Mouse (Mus musculus) right cerebral cortex, postnatal 25 days (tissue): Measurements from ENCODE around the gene Notch4.
"Not testable (repeated sequence)": the region's sequence is repeated elsewhere in the genome, so short reads cannot be mapped to it uniquely, and the experiment has no call there.

ENCODE experiments used
- DNase-seq: peaks from one replicate; pipeline ENCODE4 v3.0.0; 2022

Gene Notch4

DNA sequence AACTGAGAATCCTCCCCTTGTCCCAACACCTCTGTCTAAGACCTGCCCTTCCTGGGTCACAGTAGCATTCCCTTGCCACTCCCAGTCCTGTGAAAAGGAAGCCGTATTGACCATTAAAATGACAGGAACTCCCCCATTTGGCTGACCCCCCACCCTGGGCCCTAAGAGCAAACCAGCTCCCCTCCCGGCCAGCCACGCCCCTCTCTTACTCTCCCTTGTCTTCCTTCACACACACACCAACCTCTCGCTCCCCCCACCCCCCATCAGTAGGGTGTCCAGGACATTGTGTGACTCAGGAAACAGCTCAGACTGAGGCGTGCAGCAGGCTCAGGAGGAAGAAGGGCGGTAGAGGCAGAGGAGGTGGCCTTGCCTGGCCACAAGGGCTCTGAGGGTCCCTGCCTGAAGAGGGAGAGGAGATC is at the start of gene Notch4:
Notch4 (plus strand) TSS at position 266 of the 419 bp plus-strand sequence.
- DNase-seq, result no peak

DNA sequence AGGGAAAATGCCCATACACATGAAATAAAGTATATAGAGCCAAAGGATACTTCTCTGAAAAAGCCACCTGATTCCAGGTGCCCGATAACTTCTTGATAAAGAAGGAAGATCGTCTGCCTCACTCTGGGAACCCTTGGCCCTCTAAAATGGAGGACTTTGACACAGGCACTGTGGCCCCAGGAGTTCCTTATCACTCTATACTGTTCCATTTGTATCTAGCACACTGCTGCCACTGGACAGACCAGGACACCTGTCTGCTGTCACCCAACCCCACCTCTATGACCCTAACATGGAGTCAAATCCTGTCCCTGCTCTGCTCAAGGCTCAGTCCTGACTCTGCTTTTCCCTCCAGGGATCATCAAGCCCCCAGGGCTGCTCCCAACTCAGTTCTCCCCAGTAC is 47.6 kb upstream of the Notch4 start:
- no peak for DNase-seq

DNA sequence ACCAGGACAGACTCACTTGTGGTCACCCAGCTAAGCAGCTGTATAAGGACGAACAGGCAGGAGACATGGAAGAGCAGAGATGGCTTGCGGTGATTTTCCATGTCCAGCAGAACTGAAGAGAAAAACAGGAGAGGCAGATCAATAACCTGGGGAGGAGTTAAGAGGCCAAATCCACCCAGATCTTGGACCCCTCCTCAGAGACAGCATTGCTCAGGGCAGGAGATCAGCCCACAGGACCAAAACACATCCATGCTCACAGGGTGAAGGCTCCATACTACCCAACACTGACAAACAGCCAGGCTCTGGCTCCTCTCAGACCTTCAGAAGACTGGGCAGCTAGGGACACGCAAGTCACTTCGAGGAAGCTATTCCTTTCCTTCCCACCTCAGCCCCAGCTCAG is 46.8 kb upstream of the Notch4 start, which contains the start of gene Btnl6:
Btnl6 (minus strand) TSS at position 101 of the 400 bp plus-strand sequence.
- DNase-seq, result no peak

DNA sequence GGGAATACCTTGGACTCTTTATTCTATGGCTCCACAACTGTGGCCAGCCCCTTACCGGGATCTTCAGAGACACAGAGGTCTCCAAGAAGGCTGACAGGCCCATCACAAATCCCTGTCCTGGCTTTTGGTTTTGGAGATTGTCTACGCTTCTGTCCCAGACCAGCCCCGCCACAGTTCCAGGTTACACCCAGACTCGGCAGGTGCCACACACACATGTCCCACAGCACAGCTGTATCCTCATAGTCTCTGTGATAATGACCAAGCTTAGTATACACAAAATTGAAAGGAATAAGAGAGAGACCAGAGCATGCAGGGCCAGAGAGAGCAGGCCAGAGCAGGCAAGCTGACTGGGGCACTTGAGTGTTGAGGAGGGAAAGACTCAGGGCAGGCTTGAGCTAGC is 46.3 kb upstream of the Notch4 start:
- no peak for DNase-seq

DNA sequence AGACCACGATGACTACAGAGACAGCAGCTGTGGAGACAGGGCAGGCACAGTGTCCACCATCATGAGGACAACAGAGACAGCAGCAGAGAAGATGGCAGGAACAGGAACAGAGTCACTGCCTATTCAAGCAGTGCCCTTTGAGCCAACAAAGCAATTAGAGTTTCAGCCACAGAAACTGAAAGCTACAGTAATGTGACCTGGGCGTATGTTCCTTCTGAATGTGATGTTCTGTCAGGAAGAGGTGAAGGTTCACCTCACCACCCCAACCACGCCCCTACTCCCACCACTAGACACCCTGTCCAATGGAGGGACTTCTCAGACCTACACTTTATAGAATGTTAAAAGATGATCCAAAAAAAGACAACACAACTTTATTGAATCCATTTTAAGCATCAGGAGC is 45.5 kb upstream of the Notch4 start:
- not testable (repeated sequence) for DNase-seq

DNA sequence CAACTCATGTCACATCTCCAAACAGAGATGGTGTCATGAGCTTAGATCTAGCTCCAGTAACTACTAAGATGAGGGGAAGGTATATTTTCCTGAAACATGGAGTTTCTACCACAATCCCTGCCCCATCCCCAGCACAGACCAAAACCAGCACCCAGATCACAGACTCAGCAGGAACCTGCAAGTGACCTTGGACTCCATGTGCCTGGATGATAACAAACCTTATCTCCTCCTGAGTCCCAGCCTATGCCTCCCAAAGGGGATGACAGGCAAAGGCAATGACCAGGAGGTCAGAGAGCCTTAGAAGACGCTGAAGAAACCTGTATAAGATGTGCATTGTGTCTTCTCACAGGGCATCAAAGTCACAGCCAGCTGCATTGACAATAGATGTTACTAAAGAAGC is 45.1 kb upstream of the Notch4 start:
- no peak for DNase-seq

DNA sequence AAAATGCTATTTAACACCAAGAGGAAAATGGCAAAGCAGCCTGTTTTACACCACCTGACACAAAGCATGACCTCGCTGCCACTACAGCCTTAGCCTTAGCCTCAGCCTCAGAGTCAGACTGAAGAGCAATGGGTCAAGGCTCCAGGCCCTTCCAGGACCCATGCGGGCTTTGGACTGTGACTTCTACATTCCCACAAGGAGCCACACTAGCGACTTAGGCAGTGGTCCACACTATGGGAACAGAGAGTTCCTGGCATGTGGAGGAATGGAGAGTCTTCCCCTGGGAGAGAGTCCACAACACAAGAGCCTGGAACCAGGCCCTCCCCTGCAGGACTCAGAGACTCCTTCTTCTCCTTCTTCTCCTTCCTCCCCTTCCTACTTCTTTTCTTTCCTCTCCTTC is 31.4 kb upstream of the Notch4 start:
- no peak for DNase-seq

DNA sequence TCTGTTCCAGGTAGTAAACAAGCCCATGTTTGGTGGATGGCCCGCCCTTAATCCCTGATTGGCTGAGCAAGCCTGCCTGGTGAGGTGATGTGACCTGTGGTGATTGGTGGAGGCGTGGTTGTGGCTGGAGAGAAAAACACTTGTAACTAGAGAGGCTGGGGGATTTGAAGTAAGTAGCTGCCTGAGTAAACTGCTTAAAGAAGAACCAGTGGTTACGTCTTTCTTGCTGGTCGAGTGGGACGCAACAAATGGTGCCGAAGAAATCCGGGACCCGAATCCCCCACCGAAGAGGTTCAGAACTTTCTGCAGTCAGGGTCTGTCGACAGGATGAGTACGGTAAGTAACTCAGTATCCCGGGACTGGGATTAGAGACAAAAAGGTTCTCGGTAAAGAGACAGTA is 20.5 kb upstream of the Notch4 start:
- not testable (repeated sequence) for DNase-seq

DNA sequence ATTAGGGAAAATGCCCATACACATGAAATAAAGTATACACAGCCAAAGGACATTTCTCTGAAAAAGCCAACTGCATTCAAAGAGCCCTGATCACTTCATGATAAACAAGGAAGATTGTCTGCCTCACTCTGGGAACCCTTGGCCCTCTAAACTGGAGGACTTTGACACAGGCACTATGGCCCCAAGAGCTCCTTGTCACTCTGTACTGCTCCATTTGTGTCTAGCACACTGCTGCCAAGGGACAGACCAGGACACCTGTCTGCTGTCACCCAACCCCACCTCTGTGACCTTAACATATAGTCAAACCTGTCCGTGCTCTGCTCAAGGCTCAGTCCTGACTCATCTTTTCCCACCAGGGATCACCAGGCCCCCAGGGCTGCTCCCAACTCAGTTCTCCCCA is 17.3 kb upstream of the Notch4 start:
- no peak for DNase-seq

DNA sequence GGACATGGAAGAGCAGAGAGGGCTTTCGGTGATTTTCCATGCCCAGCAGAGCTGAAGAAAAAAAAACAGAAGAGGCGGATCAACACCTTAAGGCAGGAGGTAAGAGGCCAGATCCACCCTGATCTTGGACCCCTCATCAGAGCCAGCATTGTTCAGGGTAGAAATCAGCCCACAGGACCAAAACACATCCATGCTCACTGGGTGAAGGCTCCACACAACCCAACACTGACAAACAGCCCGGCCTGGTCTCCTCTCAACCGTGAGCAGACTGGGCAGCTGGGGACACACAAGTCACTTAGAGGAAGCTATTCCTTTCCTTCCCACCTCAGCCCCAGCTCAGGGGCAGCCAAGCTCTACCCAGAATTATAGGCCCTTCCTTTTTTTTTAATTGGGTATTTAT is 16.5 kb upstream of the Notch4 start:
- no peak for DNase-seq

DNA sequence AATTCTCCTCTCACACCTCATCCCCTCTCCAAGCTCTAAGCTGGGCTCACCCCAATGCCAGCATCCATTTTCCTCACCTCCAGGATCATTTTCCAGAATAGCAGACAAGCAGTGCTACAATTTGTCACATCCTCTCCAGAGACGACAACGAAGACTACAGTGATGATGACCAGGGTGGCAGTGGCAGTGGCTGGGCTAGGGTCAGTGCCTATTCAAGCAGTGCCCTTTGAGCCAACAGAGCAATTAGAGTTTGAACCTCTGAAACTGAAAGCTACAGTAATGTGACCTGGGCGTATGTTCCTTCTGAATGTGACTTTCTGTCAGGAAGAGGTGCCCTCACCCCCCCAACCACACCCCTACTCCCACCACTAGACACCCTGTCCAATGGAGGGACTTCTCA is 14.9 kb upstream of the Notch4 start:
- no peak for DNase-seq

DNA sequence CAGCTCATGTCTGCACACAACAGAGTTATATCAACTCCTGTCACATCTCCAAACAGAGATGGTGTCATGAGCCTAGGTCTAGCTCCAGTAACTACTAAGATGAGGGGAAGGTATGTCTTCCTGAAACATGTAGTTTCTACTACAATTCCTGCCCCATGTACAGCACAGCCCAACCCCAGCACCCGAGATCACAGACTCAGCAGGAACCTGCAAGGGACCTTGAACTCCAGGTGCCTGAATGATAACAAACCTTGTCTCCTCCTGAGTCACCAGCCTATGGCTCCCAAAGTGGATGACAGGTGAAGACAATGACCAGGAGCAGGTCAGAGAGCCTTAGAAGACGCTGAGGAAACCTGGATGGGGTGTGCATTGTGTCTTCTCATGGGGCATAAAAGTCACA is 14.2 kb upstream of the Notch4 start:
- DNase-seq, result no peak

DNA sequence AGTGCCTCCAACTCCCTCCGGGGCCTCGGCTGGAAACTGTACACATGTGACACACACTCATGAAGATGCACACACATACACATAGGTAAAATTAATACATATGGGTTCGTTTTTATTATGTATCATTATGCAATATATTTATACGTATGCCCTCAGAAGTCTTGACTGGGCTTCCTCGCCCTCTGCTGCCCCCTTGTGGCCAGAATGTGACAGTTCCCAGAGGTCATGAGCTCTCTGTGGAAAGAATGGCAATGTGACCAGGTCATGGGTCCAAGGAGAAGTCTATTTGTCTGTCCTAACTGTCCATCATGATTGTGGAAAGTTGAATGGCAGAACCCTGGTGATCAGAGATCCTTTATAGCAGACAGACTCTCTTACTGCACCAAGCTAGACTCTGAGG is 8.6 kb upstream of the Notch4 start:
- peak; percentile 32 for DNase-seq

DNA sequence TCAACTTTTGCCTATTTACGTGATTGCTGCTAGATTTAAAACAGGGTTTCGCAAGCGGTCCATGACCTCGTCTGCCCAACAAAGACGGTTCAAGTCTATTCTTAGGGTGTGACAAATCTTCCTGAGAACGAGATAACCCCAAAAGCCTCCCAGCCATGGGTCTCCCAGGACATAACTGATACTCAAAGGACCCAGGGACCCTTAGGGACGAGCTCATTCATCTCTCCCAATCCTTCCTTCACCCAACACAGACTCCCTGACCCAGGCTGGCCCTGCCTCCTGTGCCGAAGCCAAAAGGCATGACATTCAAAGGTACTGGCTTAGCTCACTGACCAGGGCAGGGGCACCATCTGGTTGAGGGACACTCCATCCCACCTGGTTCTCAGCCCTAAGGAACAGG is 7.7 kb upstream of the Notch4 start:
- DNase-seq, result no peak

DNA sequence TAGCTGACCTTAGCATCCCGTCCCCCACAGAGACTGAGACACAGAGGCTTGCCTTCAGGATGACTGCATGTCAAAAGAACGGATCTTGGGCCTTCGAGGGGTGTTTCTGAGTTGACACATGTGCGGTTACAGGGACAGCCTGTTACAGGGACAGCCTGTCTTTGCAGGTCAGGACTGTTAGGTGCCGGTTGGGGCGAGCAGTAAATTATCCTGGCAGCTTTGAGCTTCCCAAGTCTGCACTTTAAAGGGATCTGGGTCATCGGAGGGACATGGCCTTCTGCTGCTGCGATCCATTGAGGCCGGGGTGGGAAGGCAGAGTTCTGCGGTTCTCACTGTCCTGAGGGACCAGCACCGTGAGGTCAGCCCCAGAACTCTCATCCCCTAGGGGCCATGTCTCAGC is 6.7 kb upstream of the Notch4 start:
- DNase-seq, result no peak

DNA sequence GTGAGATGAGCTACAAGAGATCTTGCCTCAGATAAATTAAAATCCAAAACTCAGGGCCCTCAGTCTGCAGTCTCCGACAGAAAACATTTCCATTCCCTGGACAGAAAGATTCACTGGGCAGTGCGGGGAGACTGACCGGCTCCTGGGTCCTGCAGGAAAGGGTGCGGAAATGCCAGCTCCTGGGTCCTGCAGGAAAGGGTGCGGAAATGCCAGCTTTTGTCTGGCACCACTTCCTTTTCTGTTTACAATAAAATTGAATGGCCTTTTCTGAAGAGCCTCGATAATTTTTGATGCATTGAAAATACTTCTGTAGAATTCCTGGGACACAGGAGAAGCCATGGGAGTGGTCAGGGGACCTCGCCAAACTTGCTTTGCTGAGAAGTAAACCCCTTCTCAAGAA is 5.0 kb upstream of the Notch4 start:
- DNase-seq, result no peak

DNA sequence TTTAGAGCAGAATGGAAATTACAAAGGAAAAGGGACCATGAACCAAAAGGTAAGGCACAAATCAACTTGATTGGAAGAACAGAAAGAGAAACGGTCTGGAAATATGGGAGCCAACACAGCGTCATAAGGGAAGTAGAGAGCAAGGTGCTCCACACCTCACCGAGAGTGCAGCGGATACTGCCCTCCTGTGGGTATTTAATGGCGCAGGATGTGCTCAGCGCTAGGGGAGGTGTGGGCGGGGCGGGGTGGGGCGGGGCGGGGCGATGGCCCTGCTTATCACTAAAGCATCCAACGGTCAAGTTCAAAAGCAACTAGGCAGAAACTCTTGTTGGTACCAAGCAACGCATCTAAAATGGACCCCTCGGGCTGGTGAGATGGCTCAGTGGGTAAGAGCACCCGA is 4.2 kb upstream of the Notch4 start:
- DNase-seq, result no peak

DNA sequence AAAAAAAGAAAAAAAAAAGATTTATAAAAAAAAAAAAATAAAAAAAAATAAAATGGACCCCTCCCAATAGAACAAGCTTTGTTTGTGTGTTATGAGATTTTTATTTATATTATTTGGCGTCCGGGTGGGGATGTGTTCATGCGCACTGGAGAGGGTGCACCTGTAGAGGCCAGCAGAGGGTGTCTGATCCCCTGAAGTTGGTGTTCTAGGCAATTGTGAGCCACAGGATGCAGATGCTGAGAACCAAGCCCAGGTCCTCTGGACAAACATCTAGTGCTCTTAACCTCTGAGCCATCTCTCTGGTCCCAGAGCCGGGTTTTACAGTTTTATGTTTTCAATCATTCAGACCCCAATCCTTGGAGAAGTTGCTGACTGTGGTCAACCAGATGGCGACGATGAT is 3.6 kb upstream of the Notch4 start:
- no peak for DNase-seq

DNA sequence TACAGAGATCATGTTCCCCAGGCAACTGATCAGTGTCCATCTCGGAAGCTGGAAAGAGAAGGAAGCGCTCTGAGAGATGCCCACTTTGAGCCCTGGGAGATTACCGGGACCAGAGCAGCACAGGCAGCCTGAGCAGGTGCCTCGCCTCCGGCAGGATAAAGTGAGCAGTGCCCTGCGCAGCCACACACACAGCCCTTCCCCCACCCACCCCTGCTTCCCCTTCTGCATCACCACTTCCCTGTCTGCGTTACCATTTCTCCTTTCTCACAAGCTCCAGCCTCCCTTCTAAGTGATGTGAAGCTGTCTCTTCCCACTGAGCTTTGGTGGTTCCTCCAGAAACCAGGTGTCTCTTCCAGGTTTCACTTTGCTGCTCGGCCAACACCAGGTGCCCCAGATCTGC is 2.9 kb upstream of the Notch4 start:
- DNase-seq, result no peak

DNA sequence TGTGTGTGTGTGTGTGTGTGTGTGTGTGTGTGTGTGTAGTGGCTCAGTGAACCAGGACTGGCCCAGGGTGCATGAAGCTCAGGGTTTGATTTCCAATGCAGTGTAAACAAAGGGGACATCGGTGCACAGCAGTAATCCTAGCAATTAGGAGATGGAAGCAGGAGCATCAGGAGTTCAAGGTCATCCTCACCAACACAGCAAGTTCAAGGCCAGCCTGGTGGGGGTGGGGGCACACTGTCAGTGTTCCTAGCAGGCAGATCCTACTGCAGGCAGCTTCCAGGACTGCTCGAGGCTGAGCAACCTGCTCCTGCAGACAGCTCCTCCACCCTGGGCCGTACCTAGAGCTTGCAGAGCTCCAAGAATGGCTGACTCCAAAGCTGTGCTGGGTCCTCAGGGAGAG is 1.5 kb upstream of the Notch4 start:
- no peak for DNase-seq

DNA sequence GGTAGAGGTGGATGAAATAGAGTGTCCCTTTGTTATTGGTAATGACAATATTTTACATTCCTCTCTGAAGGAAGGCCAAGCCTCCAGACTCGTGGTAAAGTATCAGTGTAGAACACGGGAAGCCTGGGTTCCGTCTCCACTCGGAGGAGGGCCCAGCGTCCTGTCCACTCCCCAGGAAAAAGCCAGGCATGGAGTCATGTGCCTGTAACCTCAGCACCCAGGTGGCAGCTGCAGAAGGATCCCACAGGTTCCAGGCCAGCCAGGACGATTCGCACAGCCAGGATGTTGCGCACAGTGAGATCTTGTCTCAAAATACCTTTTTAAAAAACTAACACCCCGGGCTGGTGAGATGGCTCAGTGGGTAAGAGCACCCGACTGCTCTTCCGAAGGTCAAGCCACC is 714 bp upstream of the Notch4 start:
- DNase-seq, result no peak

DNA sequence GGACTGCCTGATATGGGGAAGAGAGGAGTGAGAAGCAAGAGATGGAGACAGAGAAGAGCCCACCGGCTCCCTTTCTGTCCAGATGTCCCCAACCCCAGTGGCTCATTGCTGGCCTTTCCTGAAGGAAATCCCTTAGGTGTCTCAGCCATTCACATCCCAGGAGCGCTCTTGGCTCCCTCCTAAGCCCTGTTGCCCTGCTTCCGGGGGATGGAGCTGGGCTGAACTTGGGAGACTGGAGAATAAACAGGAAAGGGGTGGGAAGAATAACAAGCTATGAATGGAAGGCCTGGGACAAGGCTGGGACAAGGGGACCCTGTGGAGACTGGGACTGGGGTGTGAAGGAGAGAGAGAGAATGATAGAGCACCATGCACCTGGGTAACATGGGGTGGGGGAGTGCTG is 728 bp downstream of the Notch4 start:
- DNase-seq, result no peak

DNA sequence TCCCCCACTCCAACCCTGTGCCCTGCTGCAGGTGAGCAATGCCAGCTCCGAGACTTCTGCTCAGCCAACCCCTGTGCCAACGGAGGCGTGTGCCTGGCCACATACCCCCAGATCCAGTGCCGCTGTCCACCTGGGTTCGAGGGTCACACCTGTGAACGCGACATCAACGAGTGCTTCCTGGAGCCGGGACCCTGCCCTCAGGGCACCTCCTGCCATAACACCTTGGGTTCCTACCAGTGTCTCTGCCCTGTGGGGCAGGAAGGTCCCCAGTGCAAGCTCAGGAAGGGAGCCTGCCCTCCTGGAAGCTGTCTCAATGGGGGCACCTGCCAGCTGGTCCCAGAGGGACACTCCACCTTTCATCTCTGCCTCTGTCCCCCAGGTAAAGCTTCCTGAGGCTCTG is 3.2 kb downstream of the Notch4 start:
- no peak for DNase-seq

DNA sequence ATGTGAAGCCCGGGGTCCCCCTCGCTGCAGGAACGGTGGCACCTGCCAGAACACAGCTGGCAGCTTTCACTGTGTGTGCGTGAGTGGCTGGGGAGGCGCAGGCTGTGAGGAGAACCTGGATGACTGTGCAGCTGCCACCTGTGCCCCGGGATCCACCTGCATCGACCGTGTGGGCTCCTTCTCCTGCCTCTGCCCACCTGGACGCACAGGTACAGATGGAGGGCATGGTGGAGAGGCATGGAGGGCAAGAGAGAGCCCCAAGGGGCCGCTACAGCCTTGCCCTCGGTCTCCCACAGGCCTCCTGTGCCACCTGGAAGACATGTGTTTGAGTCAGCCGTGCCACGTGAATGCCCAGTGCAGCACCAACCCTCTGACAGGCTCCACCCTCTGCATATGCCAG is 4.4 kb downstream of the Notch4 start:
- no peak for DNase-seq

DNA sequence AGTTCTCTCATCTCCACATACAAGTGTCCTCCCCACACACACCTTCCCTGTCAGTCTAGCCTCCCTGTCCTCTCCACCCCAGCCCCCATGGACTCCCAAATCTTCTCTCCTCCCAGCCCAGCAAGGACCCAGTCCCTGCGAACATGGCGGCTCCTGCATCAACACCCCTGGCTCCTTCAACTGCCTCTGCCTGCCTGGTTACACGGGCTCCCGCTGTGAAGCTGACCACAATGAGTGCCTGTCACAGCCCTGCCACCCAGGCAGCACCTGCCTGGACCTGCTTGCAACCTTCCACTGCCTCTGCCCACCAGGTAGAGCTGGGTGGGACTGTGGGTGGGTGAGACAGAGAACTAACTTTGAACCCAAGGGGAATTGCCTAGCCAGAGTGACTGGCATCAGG is 5.9 kb downstream of the Notch4 start:
- no peak for DNase-seq

DNA sequence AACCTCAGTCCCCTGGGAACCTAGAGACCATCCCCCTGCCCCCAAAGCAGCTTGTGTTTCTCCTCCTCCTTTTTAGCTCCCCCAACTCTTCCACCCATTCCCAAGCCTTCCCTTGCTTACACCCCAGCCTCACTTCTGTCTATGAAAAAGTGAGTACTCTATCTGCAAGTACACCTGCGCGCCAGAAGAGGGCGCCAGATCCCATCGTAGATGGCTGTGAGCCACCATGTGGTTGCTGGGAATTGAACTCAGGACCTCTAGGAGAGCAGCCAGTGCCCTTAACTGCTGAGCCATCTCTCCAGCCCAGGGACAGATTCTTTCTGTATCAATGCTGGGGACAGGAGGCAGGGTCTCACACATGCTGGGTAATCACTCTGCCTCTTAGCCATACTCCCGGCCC is 7.8 kb downstream of the Notch4 start:
- no peak for DNase-seq
